Mouse (Mus musculus) small intestine, adult 2 months (tissue): ENCODE data around the gene Ism1.

Experiments
- CTCF ChIP-seq: fragments of 200-500 bp; IDR thresholded peaks from 2 replicates; pipeline ENCODE4 v1.5.1; 2012; ENCODE audit warnings: low read depth, mild to moderate bottlenecking, control low read depth, inconsistent platforms, low read length, moderate library complexity, mixed read lengths; ENCODE audit not compliant: insufficient replicate concordance, insufficient read length; ENCODE audit errors: extremely low read depth
- POLR2A ChIP-seq: fragments of 200-500 bp; IDR thresholded peaks from 2 replicates; pipeline ENCODE4 v1.6.1; 2012; ENCODE audit warnings: low read depth, mild to moderate bottlenecking, control low read depth, inconsistent platforms, low read length, moderate library complexity

GRCm38 (mm10) chr2:139778283-139778682 lies 100.3 kb downstream of the Ism1 start:
- TF ChIP-seq CTCF (peak; percentile 52; the same call in 1 of the 2 replicates), POLR2A (no peak)
